ENCODE assay signal across 8 mouse cellular contexts in genomic region chr2:133430741-133431438, GRCm38 (mm10).
DNase-seq lines count a peak whose midpoint lies in the region; ATAC-seq and TF ChIP-seq lines count a peak whose summit lies in the region.

No protein-coding gene starts in this region.

- peak; percentile 79 for ATAC-seq in intestine, embryonic 16.5 days

- H3K27me3 ChIP-seq in kidney, adult 2 months (replicated peaks; ENCODE audit: control insufficient read depth, insufficient read depth, low read length), result no peaks in the 10 kb centered on the region
- H3K27me3 ChIP-seq in intestine, embryonic 16.5 days (replicated peaks; ENCODE audit: control insufficient read depth, insufficient read depth, low read length), result no peaks in the 10 kb centered on the region
- no peaks in the 10 kb centered on the region for H3K27me3 ChIP-seq in hindbrain, embryonic 10.5 days (ENCODE audit: insufficient read depth, poor library complexity, severe bottlenecking)

- TF ChIP-seq CTCF in kidney, adult 2 months (conservative IDR thresholded peaks at IDR 0.05; ENCODE audit: insufficient read depth, insufficient read length, low read depth, low read length), result no peak; the same call in 1 of the 2 replicates

- no peak overlapping the region for H3K27ac ChIP-seq in kidney, adult 2 months (ENCODE audit: insufficient read depth, low read depth, low read length)
- no peak overlapping the region for H3K27ac ChIP-seq in ES-E14 (ENCODE audit: insufficient read depth, low read depth, low read length, poor library complexity, severe bottlenecking)
- 0 out of 2 replicates have a peak overlapping the region, but pooled peaks have one; percentile 34 for H3K27ac ChIP-seq in intestine, embryonic 16.5 days (ENCODE audit: low read length)
- no peak overlapping the region for H3K27ac ChIP-seq in hindbrain, embryonic 10.5 days

- no peak overlapping the region for H3K9ac ChIP-seq in ES-E14 (ENCODE audit: insufficient read depth, low read depth, low read length, poor library complexity, severe bottlenecking)
- H3K9ac ChIP-seq in intestine, embryonic 16.5 days (ENCODE audit: low read depth, low read length), result no peak overlapping the region

- DNase-seq in kidney, adult 2 months, result peak; percentile 31
- DNase-seq in kidney, adult 11 months, result no peak
- DNase-seq in ES-E14 (ENCODE audit: low read depth, low spot score), result peak; percentile 26
- peak; percentile 67 for DNase-seq in c-Kit-positive CD71-positive TER-119-positive erythroid progenitor cells, embryonic 14.5 days (ENCODE audit: low spot score)
- DNase-seq in retina, embryonic 14.5 days (ENCODE audit: low spot score), result peak; percentile 48
- DNase-seq in spleen, postnatal 36 days (ENCODE audit: low spot score in 2 of 2), result no peak
- no peak for DNase-seq in hindbrain, embryonic 10.5 days (ENCODE audit: low spot score)

- no peak for TF ChIP-seq POLR2A in kidney, adult 2 months (IDR thresholded peaks at IDR 0.05; ENCODE audit: low read depth, low read length)

- H3K4me1 ChIP-seq in kidney, adult 2 months (ENCODE audit: control insufficient read depth, insufficient read depth, low read length), result no peaks in the 10 kb centered on the region
- peaks cover 0 to 3% of the 10 kb centered on the region in 2 experiments; a peak in 1 of 4 replicates for H3K4me1 ChIP-seq in ES-E14 (ENCODE audit: control insufficient read depth in 2 of 2, insufficient read depth in 2 of 2, low read length in 2 of 2, poor library complexity in 1 of 2)
- no peaks in the 10 kb centered on the region for H3K4me1 ChIP-seq in intestine, embryonic 16.5 days (ENCODE audit: control insufficient read depth, insufficient read depth, low read length)
- H3K4me1 ChIP-seq in hindbrain, embryonic 10.5 days (replicated peaks), result 0 out of 2 replicates have a peak, but pooled peaks cover 2% of the 10 kb centered on the region

- H3K4me2 ChIP-seq in intestine, embryonic 16.5 days (ENCODE audit: low read depth, low read length), result no peak overlapping the region

- no peak overlapping the region for H3K4me3 ChIP-seq in kidney, adult 2 months (ENCODE audit: insufficient read depth, low read depth, low read length)
- no peak overlapping the region for H3K4me3 ChIP-seq in ES-E14 (ENCODE audit: insufficient read depth in 1 of 2, low read depth in 1 of 2, low read length in 2 of 2, poor library complexity in 1 of 2, severe bottlenecking in 1 of 2)
- no peak overlapping the region for H3K4me3 ChIP-seq in intestine, embryonic 16.5 days (ENCODE audit: low read length)
- no peak overlapping the region for H3K4me3 ChIP-seq in hindbrain, embryonic 10.5 days

- 44% methylated on average over 4 of the region's 4 CpGs for WGBS in kidney, adult 2 months
- 36% methylated on average over 4 of the region's 4 CpGs for WGBS in intestine, embryonic 16.5 days
- 52% methylated on average over 4 of the region's 4 CpGs for WGBS in hindbrain, embryonic 10.5 days

- no peaks in the 10 kb centered on the region for H3K9me3 ChIP-seq in ES-E14 (ENCODE audit: control insufficient read depth, insufficient read depth, low read depth, low read length)
- H3K9me3 ChIP-seq in intestine, embryonic 16.5 days (ENCODE audit: control insufficient read depth, low read length), result no peaks in the 10 kb centered on the region
- no peaks in the 10 kb centered on the region for H3K9me3 ChIP-seq in hindbrain, embryonic 10.5 days

- in situ Hi-C loops in ES-E14 (cut with MboI; ENCODE audit: low sequenced_read_pairs in 2 of 2, unreplicated experiment in 2 of 2), result no loop called here

- H3K36me3 ChIP-seq in kidney, adult 2 months (ENCODE audit: control insufficient read depth, insufficient read depth, low read length), result no peaks in the 10 kb centered on the region
- no peaks in the 10 kb centered on the region for H3K36me3 ChIP-seq in ES-E14 (ENCODE audit: control insufficient read depth, insufficient read depth, low read length, poor library complexity, severe bottlenecking)
- H3K36me3 ChIP-seq in intestine, embryonic 16.5 days (ENCODE audit: control insufficient read depth, insufficient read depth, low read length), result no peaks in the 10 kb centered on the region
- no peaks in the 10 kb centered on the region for H3K36me3 ChIP-seq in hindbrain, embryonic 10.5 days

TF ChIP-seq in ES-E14, 5 proteins besides CTCF, POLR2A, EP300 and RAD21:
- no peak for TF ChIP-seq MAFK (IDR thresholded peaks at IDR 0.05; ENCODE audit: insufficient read depth, low read depth, low read length)
- TF ChIP-seq ZC3H11A (IDR thresholded peaks at IDR 0.05; ENCODE audit: borderline replicate concordance, low read depth, low read length), result peak; percentile 11; the same call in 1 of the 2 replicates
TF ChIP-seq in ES-E14: peak in this region for 1.

Comparison
In these comparisons a context has a peak if more than half of its experiments do, and no peak if none do; other contexts are left out.
1. DNase-seq: peak in kidney, adult 2 months (single experiment), ES-E14 (single experiment), c-Kit-positive CD71-positive TER-119-positive erythroid progenitor cells, embryonic 14.5 days (single experiment) and retina, embryonic 14.5 days (single experiment); none in kidney, adult 11 months (single experiment), spleen, postnatal 36 days (0 of 2) and hindbrain, embryonic 10.5 days (single experiment).